20 mouse cellular contexts compared by ENCODE assay signal in the genomic region with DNA sequence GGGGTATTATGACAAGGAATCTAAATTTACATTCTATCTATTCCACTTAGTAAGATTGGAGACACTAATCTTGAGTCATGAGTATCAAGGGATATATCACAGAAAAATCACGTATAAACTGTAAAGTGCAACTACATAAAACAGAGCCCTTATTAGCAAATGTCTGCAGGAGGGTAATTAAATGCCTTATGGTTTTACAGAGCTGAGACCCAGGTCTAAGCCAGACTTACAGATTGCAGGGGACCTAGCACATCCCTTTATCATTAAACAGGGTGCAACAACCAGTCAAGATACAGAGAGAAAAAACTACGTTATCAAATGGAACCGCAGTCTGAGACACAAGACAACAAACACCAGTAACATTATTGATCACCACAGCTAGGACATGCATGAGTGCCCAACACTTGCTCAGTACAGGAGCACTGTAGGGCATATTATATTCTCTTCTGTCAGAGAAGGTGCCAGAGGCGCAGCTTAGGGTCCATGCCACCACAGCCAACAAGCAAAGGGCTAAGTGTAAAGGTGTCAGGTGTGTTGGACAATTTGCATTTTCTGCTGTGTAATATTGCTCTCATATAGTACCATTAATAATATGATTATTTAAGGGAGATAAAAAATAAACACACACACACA. TPM values are rescaled to one million over a fixed set of nuclear protein-coding genes. Genes with fewer than 3 reads are reported as not detected.
A peak's percentile ranks its signal among the peaks of the same experiment; 100 is the strongest.
DNase-seq lines count a peak whose midpoint lies in the region; ATAC-seq and TF ChIP-seq lines count a peak whose summit lies in the region.
"Had no signal": no experiment of that assay in that cellular context is flagged by ENCODE, and none has a peak within 500 bp of the region (broad histone marks: within the 10 kb centered on the region; RNA-seq: fewer than 3 reads in every experiment).

No protein-coding gene starts in this region.

- TF ChIP-seq POLR2A in olfactory bulb, adult 2 months (IDR thresholded peaks at IDR 0.05; ENCODE audit: insufficient read depth, low read depth, low read length): no peak

- TF ChIP-seq CTCF in hindbrain, postnatal 0 days (IDR thresholded peaks at IDR 0.05; ENCODE audit: low read depth): no peak
- TF ChIP-seq CTCF in olfactory bulb, adult 2 months (IDR thresholded peaks at IDR 0.05; ENCODE audit: insufficient read depth, low read depth, low read length): no peak

- H3K4me1 ChIP-seq in hindbrain, embryonic 11.5 days (replicated peaks; ENCODE audit: control insufficient read depth, insufficient read depth, low read length): no peaks in the 10 kb centered on the region
- H3K4me1 ChIP-seq in hindbrain, postnatal 0 days (ENCODE audit: insufficient read depth, low read length): no peaks in the 10 kb centered on the region
- H3K4me1 ChIP-seq in kidney, embryonic 14.5 days (ENCODE audit: control insufficient read depth, insufficient read depth, low read length): no peaks in the 10 kb centered on the region
- H3K4me1 ChIP-seq in kidney, embryonic 16.5 days (ENCODE audit: insufficient read depth, low read length): no peaks in the 10 kb centered on the region
- H3K4me1 ChIP-seq in neural tube, embryonic 12.5 days: no peaks in the 10 kb centered on the region
- H3K4me1 ChIP-seq in olfactory bulb, adult 2 months (ENCODE audit: control insufficient read depth, insufficient read depth, low read length): peaks cover 8% of the 10 kb centered on the region
- H3K4me1 ChIP-seq: embryonic facial prominence, embryonic 12.5 days; forebrain, embryonic 15.5 days had no signal

- H3K9me3 ChIP-seq in hindbrain, embryonic 11.5 days (ENCODE audit: control insufficient read depth, low read length): no peaks in the 10 kb centered on the region
- H3K9me3 ChIP-seq in hindbrain, postnatal 0 days (ENCODE audit: low read length): no peaks in the 10 kb centered on the region
- no peaks in the 10 kb centered on the region for H3K9me3 ChIP-seq in kidney, embryonic 14.5 days (ENCODE audit: control insufficient read depth, low read length)
- no peaks in the 10 kb centered on the region for H3K9me3 ChIP-seq in kidney, embryonic 16.5 days (ENCODE audit: low read length)
- H3K9me3 ChIP-seq in neural tube, embryonic 12.5 days: no peaks in the 10 kb centered on the region
- H3K9me3 ChIP-seq: embryonic facial prominence, embryonic 12.5 days; forebrain, embryonic 15.5 days; G1E; heart, embryonic 13.5 days had no signal

- no peaks in the 10 kb centered on the region for H3K27me3 ChIP-seq in hindbrain, embryonic 11.5 days (ENCODE audit: control insufficient read depth, insufficient read depth, low read length)
- no peaks in the 10 kb centered on the region for H3K27me3 ChIP-seq in hindbrain, postnatal 0 days (ENCODE audit: insufficient read depth, low read length)
- no peaks in the 10 kb centered on the region for H3K27me3 ChIP-seq in kidney, embryonic 14.5 days (ENCODE audit: control insufficient read depth, insufficient read depth, low read length)
- H3K27me3 ChIP-seq in kidney, embryonic 16.5 days (ENCODE audit: insufficient read depth, low read length): no peaks in the 10 kb centered on the region
- H3K27me3 ChIP-seq in neural tube, embryonic 12.5 days (replicated peaks): no peaks in the 10 kb centered on the region
- H3K27me3 ChIP-seq: embryonic facial prominence, embryonic 12.5 days; forebrain, embryonic 15.5 days; heart, embryonic 13.5 days had no signal

- no peak for DNase-seq in hindbrain, embryonic 11.5 days (ENCODE audit: low spot score)
- no peak for DNase-seq in hindbrain, postnatal 0 days (ENCODE audit: low spot score)
- no peak for DNase-seq in right cerebral cortex, postnatal 36 days (ENCODE audit: low spot score in 2 of 2)
- DNase-seq: adrenal gland, postnatal 10 days; B cell, adult 2 months; cerebellum, adult 11 months; cerebellum, adult 9-10 months; cerebellum, postnatal 25 days; gastrocnemius, postnatal 36 days; heart, adult 11 months; heart, postnatal 36 days had no signal

- peak; percentile 45; the same call in 1 of the 2 replicates for ATAC-seq in hindbrain, embryonic 11.5 days (ENCODE audit: low FRiP score)
- no peak for ATAC-seq in hindbrain, postnatal 0 days
- ATAC-seq in kidney, embryonic 14.5 days (ENCODE audit: low FRiP score, low TSS enrichment): 0 out of 2 replicates have a peak, but pooled peaks have one; percentile 57
- ATAC-seq in kidney, embryonic 16.5 days (ENCODE audit: low FRiP score, low TSS enrichment): no peak
- ATAC-seq in neural tube, embryonic 12.5 days (ENCODE audit: low FRiP score, low read depth): peak; percentile 56; the same call in 1 of the 2 replicates
- ATAC-seq: CD4-positive, CD25-positive, alpha-beta regulatory T cell, adult 4 months; forebrain, embryonic 15.5 days had no signal

- 90% methylated on average over 4 of the region's 4 CpGs for WGBS in hindbrain, embryonic 11.5 days
- 78% methylated on average over 4 of the region's 4 CpGs for WGBS in hindbrain, postnatal 0 days
- WGBS in kidney, embryonic 14.5 days: 72% methylated on average over 4 of the region's 4 CpGs
- WGBS in kidney, embryonic 16.5 days: 68% methylated on average over 4 of the region's 4 CpGs
- 84% methylated on average over 4 of the region's 4 CpGs for WGBS in neural tube, embryonic 12.5 days
- 65% methylated on average over 4 of the region's 4 CpGs for WGBS in olfactory bulb, adult 2 months

- H3K4me2 ChIP-seq in hindbrain, embryonic 11.5 days (replicated peaks; ENCODE audit: low read depth, low read length): no peak overlapping the region
- no peak overlapping the region for H3K4me2 ChIP-seq in hindbrain, postnatal 0 days (ENCODE audit: low read depth, low read length)
- no peak overlapping the region for H3K4me2 ChIP-seq in kidney, embryonic 14.5 days (replicated peaks; ENCODE audit: low read depth, low read length)
- H3K4me2 ChIP-seq in kidney, embryonic 16.5 days (replicated peaks; ENCODE audit: low read depth, low read length): no peak overlapping the region
- no peak overlapping the region for H3K4me2 ChIP-seq in neural tube, embryonic 12.5 days (replicated peaks)
- H3K4me2 ChIP-seq: embryonic facial prominence, embryonic 12.5 days; forebrain, embryonic 15.5 days; heart, embryonic 13.5 days had no signal

- H3K9ac ChIP-seq in hindbrain, embryonic 11.5 days (ENCODE audit: low read depth, low read length): no peak overlapping the region
- no peak overlapping the region for H3K9ac ChIP-seq in hindbrain, postnatal 0 days (replicated peaks; ENCODE audit: low read length)
- no peak overlapping the region for H3K9ac ChIP-seq in kidney, embryonic 14.5 days (ENCODE audit: low read depth, low read length)
- no peak overlapping the region for H3K9ac ChIP-seq in kidney, embryonic 16.5 days (replicated peaks; ENCODE audit: low read length)
- H3K9ac ChIP-seq in neural tube, embryonic 12.5 days: no peak overlapping the region
- H3K9ac ChIP-seq: embryonic facial prominence, embryonic 12.5 days; forebrain, embryonic 15.5 days; heart, embryonic 13.5 days had no signal

- H3K36me3 ChIP-seq in hindbrain, embryonic 11.5 days (ENCODE audit: control insufficient read depth, insufficient read depth, low read length): no peaks in the 10 kb centered on the region
- no peaks in the 10 kb centered on the region for H3K36me3 ChIP-seq in hindbrain, postnatal 0 days (ENCODE audit: insufficient read depth, low read length)
- no peaks in the 10 kb centered on the region for H3K36me3 ChIP-seq in kidney, embryonic 14.5 days (ENCODE audit: control insufficient read depth, insufficient read depth, low read length)
- H3K36me3 ChIP-seq in kidney, embryonic 16.5 days (ENCODE audit: insufficient read depth, low read length): no peaks in the 10 kb centered on the region
- no peaks in the 10 kb centered on the region for H3K36me3 ChIP-seq in neural tube, embryonic 12.5 days
- H3K36me3 ChIP-seq: embryonic facial prominence, embryonic 12.5 days; forebrain, embryonic 15.5 days; G1E; heart, embryonic 13.5 days had no signal

- no peak overlapping the region for H3K27ac ChIP-seq in hindbrain, embryonic 11.5 days (ENCODE audit: low read depth, low read length)
- H3K27ac ChIP-seq in hindbrain, postnatal 0 days: no peak overlapping the region
- H3K27ac ChIP-seq in kidney, embryonic 14.5 days (ENCODE audit: low read depth, low read length): no peak overlapping the region
- H3K27ac ChIP-seq in kidney, embryonic 16.5 days (ENCODE audit: low read length): no peak overlapping the region
- H3K27ac ChIP-seq in neural tube, embryonic 12.5 days: no peak overlapping the region
- peak overlapping the region; percentile 56; the same call in 1 of the 2 replicates for H3K27ac ChIP-seq in olfactory bulb, adult 2 months (ENCODE audit: insufficient read depth, low read depth, low read length)
- H3K27ac ChIP-seq: embryonic facial prominence, embryonic 12.5 days; forebrain, embryonic 15.5 days; heart, embryonic 13.5 days had no signal

- no peak overlapping the region for H3K4me3 ChIP-seq in hindbrain, embryonic 11.5 days (ENCODE audit: low read depth, low read length)
- no peak overlapping the region for H3K4me3 ChIP-seq in hindbrain, postnatal 0 days (ENCODE audit: low read length)
- no peak overlapping the region for H3K4me3 ChIP-seq in kidney, embryonic 14.5 days (ENCODE audit: low read length)
- H3K4me3 ChIP-seq in kidney, embryonic 16.5 days (ENCODE audit: low read length): no peak overlapping the region
- no peak overlapping the region for H3K4me3 ChIP-seq in neural tube, embryonic 12.5 days
- no peak overlapping the region for H3K4me3 ChIP-seq in olfactory bulb, adult 2 months (ENCODE audit: insufficient read depth, low read depth, low read length)
- H3K4me3 ChIP-seq: embryonic facial prominence, embryonic 12.5 days; forebrain, embryonic 15.5 days; heart, embryonic 13.5 days had no signal

RNA-seq across cellular contexts. Expression of a gene that starts 58.8 kb away (rescaled TPM):
- polyA plus RNA-seq in hindbrain, embryonic 11.5 days (2014; fragmentation: Nextera tagmentation; extraction: Ambion mirVana): 13.8 and 15.3 TPM in 2 replicates
- 7.3 and 7.7 TPM in 2 replicates for total RNA-seq in hindbrain, postnatal 0 days (2014; rRNA removed)
- 8.0 and 8.8 TPM in 2 replicates for polyA plus RNA-seq in hindbrain, postnatal 0 days (2015; fragmentation: Nextera tagmentation; extraction: Ambion mirVana)
- 9.4 and 18.8 TPM in 2 replicates for polyA plus RNA-seq in kidney, embryonic 14.5 days (2014; fragmentation: Nextera tagmentation; extraction: Ambion mirVana)
- 9.6 and 11.6 TPM in 2 replicates for polyA plus RNA-seq in kidney, embryonic 16.5 days (2015; fragmentation: Nextera tagmentation; extraction: Ambion mirVana)
- polyA plus RNA-seq in neural tube, embryonic 12.5 days (2016; fragmentation: Nextera tagmentation; extraction: Ambion mirVana): 11.9 and 13.4 TPM in 2 replicates
- polyA plus RNA-seq in olfactory bulb, adult 2 months (2012; ENCODE audit: insufficient read depth, insufficient read length, low replicate concordance, missing spikeins): not detected in 2 replicates

Comparison
In these comparisons a context has a peak if more than half of its experiments do, and no peak if none do; other contexts are left out.
1. ATAC-seq: peak in hindbrain, embryonic 11.5 days (single experiment), kidney, embryonic 14.5 days (single experiment) and neural tube, embryonic 12.5 days (single experiment); none in hindbrain, postnatal 0 days (single experiment) and kidney, embryonic 16.5 days (single experiment).